Comparison of ENCODE assay signal across 8 mouse cellular contexts in the genomic region with DNA sequence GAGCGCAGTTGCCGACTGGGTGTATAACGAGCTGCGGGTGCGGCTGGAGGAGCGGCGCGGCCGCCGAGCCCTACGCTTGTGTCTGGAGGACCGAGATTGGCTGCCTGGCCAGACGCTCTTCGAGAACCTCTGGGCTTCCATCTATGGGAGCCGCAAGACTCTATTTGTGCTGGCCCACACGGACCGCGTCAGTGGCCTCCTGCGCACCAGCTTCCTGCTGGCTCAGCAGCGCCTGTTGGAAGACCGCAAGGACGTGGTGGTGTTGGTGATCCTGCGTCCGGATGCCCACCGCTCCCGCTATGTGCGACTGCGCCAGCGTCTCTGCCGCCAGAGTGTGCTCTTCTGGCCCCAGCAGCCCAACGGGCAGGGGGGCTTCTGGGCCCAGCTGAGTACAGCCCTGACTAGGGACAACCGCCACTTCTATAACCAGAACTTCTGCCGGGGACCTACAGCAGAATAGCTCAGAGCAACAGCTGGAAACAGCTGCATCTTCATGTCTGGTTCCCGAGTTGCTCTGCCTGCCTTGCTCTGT. TPM values are rescaled to one million over a fixed set of nuclear protein-coding genes. Genes with fewer than 3 reads are reported as not detected.
DNase-seq lines count a peak whose midpoint lies in the region; ATAC-seq lines count a peak whose summit lies in the region.

No protein-coding gene starts in this region.

- no peaks in the 10 kb centered on the region for H3K9me3 ChIP-seq in heart, embryonic 14.5 days (ENCODE audit: control insufficient read depth, low read length)
- no peaks in the 10 kb centered on the region for H3K9me3 ChIP-seq in midbrain, embryonic 11.5 days (ENCODE audit: control insufficient read depth, low read length)

- peaks cover 3% of the 10 kb centered on the region; the same call in 1 of the 2 replicates for H3K27me3 ChIP-seq in heart, embryonic 14.5 days (ENCODE audit: control insufficient read depth, insufficient read depth, low read length)
- peaks cover 6% of the 10 kb centered on the region; the same call in 1 of the 2 replicates for H3K27me3 ChIP-seq in midbrain, embryonic 11.5 days (ENCODE audit: control insufficient read depth, insufficient read depth, low read length)

- H3K4me1 ChIP-seq in heart, embryonic 14.5 days (ENCODE audit: control insufficient read depth in 2 of 2, insufficient read depth in 2 of 2, low read length in 2 of 2) = peaks cover 6 to 16% of the 10 kb centered on the region in 2 experiments
- peaks cover 5% of the 10 kb centered on the region; the same call in 1 of the 2 replicates for H3K4me1 ChIP-seq in midbrain, embryonic 11.5 days (ENCODE audit: control insufficient read depth, insufficient read depth, low read length)

- DNase-seq in left cerebral cortex, adult 18-20 months (ENCODE audit: low spot score in 2 of 2) = peak; percentile 41 to 73
- DNase-seq in left cerebral cortex, adult 11 months (ENCODE audit: low spot score) = no peak
- peak; percentile 80 for DNase-seq in embryo, embryonic 10 days (ENCODE audit: low spot score)
- peak; percentile 52 to 59 for DNase-seq in left cerebral cortex, postnatal 36 days (ENCODE audit: low spot score in 2 of 2)
- peak; percentile 95 for DNase-seq in midbrain, embryonic 11.5 days (ENCODE audit: low spot score, missing footprints)
- no peak for DNase-seq in MN1 (ENCODE audit: low spot score)
- no peak for DNase-seq in layer of hippocampus, adult 18-20 months (ENCODE audit: low spot score in 2 of 2)

- 4% methylated on average over 34 of the region's 34 CpGs for WGBS in heart, embryonic 14.5 days
- 6% methylated on average over 34 of the region's 34 CpGs for WGBS in midbrain, embryonic 11.5 days

- H3K9ac ChIP-seq in heart, embryonic 14.5 days (ENCODE audit: low read length) = peak overlapping the region; percentile 61
- H3K9ac ChIP-seq in midbrain, embryonic 11.5 days (ENCODE audit: low read length) = peak overlapping the region; percentile 60

- intact Hi-C loops in left cerebral cortex, postnatal 36 days (cut with DNase I) = no loop called here

- H3K4me2 ChIP-seq in heart, embryonic 14.5 days (ENCODE audit: low read length) = peak overlapping the region; percentile 79
- H3K4me2 ChIP-seq in midbrain, embryonic 11.5 days = peak overlapping the region; percentile 65

- no peak for ATAC-seq in heart, embryonic 14.5 days (ENCODE audit: insufficient number of reproducible peaks, insufficient read depth, low FRiP score, low read depth)
- ATAC-seq in midbrain, embryonic 11.5 days (ENCODE audit: low FRiP score) = peak; percentile 85

- peak overlapping the region; percentile 41 to 42 for H3K4me3 ChIP-seq in heart, embryonic 14.5 days (ENCODE audit: control insufficient read depth in 1 of 2, insufficient read depth in 1 of 2, low read depth in 1 of 2, low read length in 2 of 2)
- H3K4me3 ChIP-seq in midbrain, embryonic 11.5 days (ENCODE audit: low read depth, low read length) = peak overlapping the region; percentile 30

- H3K27ac ChIP-seq in heart, embryonic 14.5 days (replicated peaks in 1 of 2; ENCODE audit: control insufficient read depth in 1 of 2, insufficient read depth in 1 of 2, low read depth in 2 of 2, low read length in 2 of 2) = no peak overlapping the region
- no peak overlapping the region for H3K27ac ChIP-seq in midbrain, embryonic 11.5 days (ENCODE audit: low read depth, low read length)

- H3K36me3 ChIP-seq in heart, embryonic 14.5 days (ENCODE audit: control insufficient read depth, insufficient read depth, low read length) = no peaks in the 10 kb centered on the region
- no peaks in the 10 kb centered on the region for H3K36me3 ChIP-seq in midbrain, embryonic 11.5 days (ENCODE audit: control insufficient read depth, insufficient read depth, low read length)

RNA-seq across cellular contexts. Expression of gene Tlr9, which starts 3.8 kb away (rescaled TPM):
- under 1 TPM; 0.91 to 0.95 TPM for total RNA-seq in left cerebral cortex, adult 18-20 months (2021)
- 0.05 and 0.09 TPM in 2 replicates for polyA plus RNA-seq in heart, embryonic 14.5 days (2014; fragmentation: Nextera tagmentation; extraction: Ambion mirVana)
- 1 to 10 TPM in 1 of 2 experiments, under 1 TPM in 1; 0.89 to 1.3 TPM for total RNA-seq in left cerebral cortex, postnatal 36 days (2021)
- polyA plus RNA-seq in midbrain, embryonic 11.5 days (2014; fragmentation: Nextera tagmentation; extraction: Ambion mirVana) = 0.15 TPM in 1 of 2 replicates, not detected in the other
- 1 to 10 TPM; 1.0 to 1.5 TPM for total RNA-seq in layer of hippocampus, adult 18-20 months (2021)

RNA-seq across cellular contexts. Expression of gene Alas1, which starts 22.2 kb away (rescaled TPM):
- total RNA-seq in left cerebral cortex, adult 18-20 months (2021) = 100 to 1,000 TPM; 135 to 137 TPM
- polyA plus RNA-seq in heart, embryonic 14.5 days (2014; fragmentation: Nextera tagmentation; extraction: Ambion mirVana) = 162 and 181 TPM in 2 replicates
- 100 to 1,000 TPM; 138 TPM for total RNA-seq in left cerebral cortex, postnatal 36 days (2021)
- 91.0 and 91.4 TPM in 2 replicates for polyA plus RNA-seq in midbrain, embryonic 11.5 days (2014; fragmentation: Nextera tagmentation; extraction: Ambion mirVana)
- 100 to 1,000 TPM; 141 to 144 TPM for total RNA-seq in layer of hippocampus, adult 18-20 months (2021)

RNA-seq across cellular contexts. Expression of gene Twf2, which starts 23.3 kb away (rescaled TPM):
- 10 to 100 TPM; 50.9 to 60.8 TPM for total RNA-seq in left cerebral cortex, adult 18-20 months (2021)
- 45.5 and 48.8 TPM in 2 replicates for polyA plus RNA-seq in heart, embryonic 14.5 days (2014; fragmentation: Nextera tagmentation; extraction: Ambion mirVana)
- total RNA-seq in left cerebral cortex, postnatal 36 days (2021) = 10 to 100 TPM; 60.6 to 63.0 TPM
- polyA plus RNA-seq in midbrain, embryonic 11.5 days (2014; fragmentation: Nextera tagmentation; extraction: Ambion mirVana) = 55.6 and 61.4 TPM in 2 replicates
- 10 to 100 TPM; 58.4 to 60.6 TPM for total RNA-seq in layer of hippocampus, adult 18-20 months (2021)

RNA-seq across cellular contexts. Expression of gene Ppm1m, which starts 26.7 kb away (rescaled TPM):
- 10 to 100 TPM; 19.0 to 22.3 TPM for total RNA-seq in left cerebral cortex, adult 18-20 months (2021)
- polyA plus RNA-seq in heart, embryonic 14.5 days (2014; fragmentation: Nextera tagmentation; extraction: Ambion mirVana) = 19.1 and 19.4 TPM in 2 replicates
- 10 to 100 TPM; 23.0 to 25.8 TPM for total RNA-seq in left cerebral cortex, postnatal 36 days (2021)
- polyA plus RNA-seq in midbrain, embryonic 11.5 days (2014; fragmentation: Nextera tagmentation; extraction: Ambion mirVana) = 23.6 and 26.9 TPM in 2 replicates
- total RNA-seq in layer of hippocampus, adult 18-20 months (2021) = 10 to 100 TPM; 18.9 to 19.2 TPM

RNA-seq across cellular contexts. Expression of gene Poc1a, which starts 54.6 kb away (rescaled TPM):
- total RNA-seq in left cerebral cortex, adult 18-20 months (2021) = 10 to 100 TPM; 14.8 to 16.1 TPM
- polyA plus RNA-seq in heart, embryonic 14.5 days (2014; fragmentation: Nextera tagmentation; extraction: Ambion mirVana) = 24.0 and 24.3 TPM in 2 replicates
- total RNA-seq in left cerebral cortex, postnatal 36 days (2021) = 10 to 100 TPM; 22.0 to 26.4 TPM
- 29.4 and 30.9 TPM in 2 replicates for polyA plus RNA-seq in midbrain, embryonic 11.5 days (2014; fragmentation: Nextera tagmentation; extraction: Ambion mirVana)
- total RNA-seq in layer of hippocampus, adult 18-20 months (2021) = 10 to 100 TPM; 12.5 to 15.4 TPM

Comparison
In these comparisons a context has a peak if more than half of its experiments do, and no peak if none do; other contexts are left out.
1. DNase-seq: peak in left cerebral cortex, adult 18-20 months (2 of 2), embryo, embryonic 10 days (single experiment), left cerebral cortex, postnatal 36 days (2 of 2) and midbrain, embryonic 11.5 days (single experiment); none in left cerebral cortex, adult 11 months (single experiment), MN1 (single experiment) and layer of hippocampus, adult 18-20 months (0 of 2).